ENCODE assay signal across 15 mouse cellular contexts in the genomic region with DNA sequence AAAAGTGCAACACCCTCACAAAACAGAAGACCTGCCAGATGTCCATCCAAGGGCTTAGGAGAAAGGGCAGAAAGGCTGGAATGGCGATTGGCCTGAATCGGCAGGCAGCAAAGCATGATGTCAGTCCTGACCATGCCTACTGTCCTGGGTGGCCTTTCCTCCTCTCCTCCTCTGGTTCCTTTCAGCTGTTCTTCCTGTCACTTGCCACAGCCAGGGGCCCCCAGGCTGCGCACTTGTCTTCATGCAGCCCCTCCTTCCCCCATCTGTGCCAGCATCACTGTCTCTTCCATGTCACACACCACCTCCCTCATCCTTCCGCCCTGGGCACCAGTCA. TPM values are rescaled to one million over a fixed set of nuclear protein-coding genes. Genes with fewer than 3 reads are reported as not detected.
A peak's percentile ranks its signal among the peaks of the same experiment; 100 is the strongest.
DNase-seq lines count a peak whose midpoint lies in the region; ATAC-seq and TF ChIP-seq lines count a peak whose summit lies in the region.
"Had no signal": no experiment of that assay in that cellular context is flagged by ENCODE, and none has a peak within 500 bp of the region (broad histone marks: within the 10 kb centered on the region; RNA-seq: fewer than 3 reads in every experiment).

No protein-coding gene starts in this region.

- no peak overlapping the region for H3K4me3 ChIP-seq in intestine, embryonic 16.5 days (ENCODE audit: low read length)
- H3K4me3 ChIP-seq in intestine, postnatal 0 days (ENCODE audit: low read depth, low read length), result no peak overlapping the region
- H3K4me3 ChIP-seq in midbrain, embryonic 12.5 days, result no peak overlapping the region
- no peak overlapping the region for H3K4me3 ChIP-seq in midbrain, embryonic 13.5 days (replicated peaks)
- H3K4me3 ChIP-seq: embryonic facial prominence, embryonic 13.5 days; hindbrain, embryonic 15.5 days; kidney, embryonic 15.5 days; layer of hippocampus, adult 2 months; limb, embryonic 13.5 days; neural tube, embryonic 13.5 days had no signal

- H3K4me1 ChIP-seq in intestine, embryonic 16.5 days (ENCODE audit: control insufficient read depth, insufficient read depth, low read length), result peaks cover 22% of the 10 kb centered on the region
- H3K4me1 ChIP-seq in intestine, postnatal 0 days (replicated peaks; ENCODE audit: control insufficient read depth, insufficient read depth, low read length), result peaks cover 3% of the 10 kb centered on the region; the same call in 1 of the 2 replicates
- peaks cover 18% of the 10 kb centered on the region for H3K4me1 ChIP-seq in midbrain, embryonic 12.5 days
- peaks cover 16% of the 10 kb centered on the region for H3K4me1 ChIP-seq in midbrain, embryonic 13.5 days (replicated peaks)

- no peaks in the 10 kb centered on the region for H3K27me3 ChIP-seq in intestine, embryonic 16.5 days (replicated peaks; ENCODE audit: control insufficient read depth, insufficient read depth, low read length)
- H3K27me3 ChIP-seq in intestine, postnatal 0 days (replicated peaks; ENCODE audit: control insufficient read depth, insufficient read depth, low read length), result no peaks in the 10 kb centered on the region
- H3K27me3 ChIP-seq in midbrain, embryonic 12.5 days, result no peaks in the 10 kb centered on the region
- no peaks in the 10 kb centered on the region for H3K27me3 ChIP-seq in midbrain, embryonic 13.5 days
- H3K27me3 ChIP-seq: embryonic facial prominence, embryonic 13.5 days; hindbrain, embryonic 15.5 days; kidney, embryonic 15.5 days; limb, embryonic 13.5 days; Patski had no signal

- no peak overlapping the region for H3K4me2 ChIP-seq in intestine, embryonic 16.5 days (ENCODE audit: low read depth, low read length)
- no peak overlapping the region for H3K4me2 ChIP-seq in intestine, postnatal 0 days (replicated peaks; ENCODE audit: low read depth)
- H3K4me2 ChIP-seq in midbrain, embryonic 12.5 days (replicated peaks), result no peak overlapping the region
- no peak overlapping the region for H3K4me2 ChIP-seq in midbrain, embryonic 13.5 days (replicated peaks)
- H3K4me2 ChIP-seq: embryonic facial prominence, embryonic 13.5 days; hindbrain, embryonic 15.5 days; kidney, embryonic 15.5 days; limb, embryonic 13.5 days; neural tube, embryonic 13.5 days had no signal

- no peak for TF ChIP-seq CTCF in intestine, postnatal 0 days (IDR thresholded peaks at IDR 0.05; ENCODE audit: low read depth)

- H3K9ac ChIP-seq in intestine, embryonic 16.5 days (ENCODE audit: low read depth, low read length), result no peak overlapping the region
- no peak overlapping the region for H3K9ac ChIP-seq in intestine, postnatal 0 days (ENCODE audit: low read depth, low read length)
- no peak overlapping the region for H3K9ac ChIP-seq in midbrain, embryonic 12.5 days (replicated peaks)
- no peak overlapping the region for H3K9ac ChIP-seq in midbrain, embryonic 13.5 days (replicated peaks)
- H3K9ac ChIP-seq: embryonic facial prominence, embryonic 13.5 days; hindbrain, embryonic 15.5 days; kidney, embryonic 15.5 days; limb, embryonic 13.5 days; neural tube, embryonic 13.5 days had no signal

- peak; percentile 95 for DNase-seq in heart, adult 11 months
- DNase-seq in heart, postnatal 36 days, result no peak
- DNase-seq in naive thymus-derived CD4-positive, alpha-beta T cell, adult 2 months (ENCODE audit: low read depth), result peak; percentile 5
- DNase-seq in layer of hippocampus, adult 9-11 months, result no peak

- H3K36me3 ChIP-seq in intestine, embryonic 16.5 days (ENCODE audit: control insufficient read depth, insufficient read depth, low read length), result no peaks in the 10 kb centered on the region
- no peaks in the 10 kb centered on the region for H3K36me3 ChIP-seq in intestine, postnatal 0 days (ENCODE audit: control insufficient read depth, insufficient read depth)
- no peaks in the 10 kb centered on the region for H3K36me3 ChIP-seq in midbrain, embryonic 12.5 days
- no peaks in the 10 kb centered on the region for H3K36me3 ChIP-seq in midbrain, embryonic 13.5 days
- H3K36me3 ChIP-seq: embryonic facial prominence, embryonic 13.5 days; hindbrain, embryonic 15.5 days; kidney, embryonic 15.5 days; limb, embryonic 13.5 days; neural tube, embryonic 13.5 days had no signal

- H3K9me3 ChIP-seq in intestine, embryonic 16.5 days (ENCODE audit: control insufficient read depth, low read length), result no peaks in the 10 kb centered on the region
- no peaks in the 10 kb centered on the region for H3K9me3 ChIP-seq in intestine, postnatal 0 days (ENCODE audit: control insufficient read depth)
- no peaks in the 10 kb centered on the region for H3K9me3 ChIP-seq in midbrain, embryonic 12.5 days
- H3K9me3 ChIP-seq in midbrain, embryonic 13.5 days, result no peaks in the 10 kb centered on the region
- H3K9me3 ChIP-seq: embryonic facial prominence, embryonic 13.5 days; hindbrain, embryonic 15.5 days; kidney, embryonic 15.5 days; limb, embryonic 13.5 days; neural tube, embryonic 13.5 days had no signal

- WGBS in intestine, embryonic 16.5 days, result 83% methylated on average over 4 of the region's 4 CpGs
- 94% methylated on average over 4 of the region's 4 CpGs for WGBS in intestine, postnatal 0 days
- WGBS in midbrain, embryonic 12.5 days, result 85% methylated on average over 4 of the region's 4 CpGs
- 92% methylated on average over 4 of the region's 4 CpGs for WGBS in midbrain, embryonic 13.5 days

- ATAC-seq in intestine, embryonic 16.5 days, result peak; percentile 5; the same call in 1 of the 2 replicates
- ATAC-seq in intestine, postnatal 0 days, result no peak
- peak; percentile 16; the same call in 1 of the 2 replicates for ATAC-seq in midbrain, embryonic 12.5 days (ENCODE audit: low FRiP score, low read depth)
- ATAC-seq in midbrain, embryonic 13.5 days, result no peak
- ATAC-seq: Patski had no signal

- intact Hi-C loops in heart, postnatal 36 days (cut with DNase I), result loop anchor here (1.0 kb wide), 4 partner anchors 28 to 121 kb away; no protein-coding TSS in a partner anchor

- no peak overlapping the region for H3K27ac ChIP-seq in intestine, embryonic 16.5 days (ENCODE audit: low read length)
- no peak overlapping the region for H3K27ac ChIP-seq in intestine, postnatal 0 days (ENCODE audit: low read depth, low read length)
- H3K27ac ChIP-seq in midbrain, embryonic 12.5 days (replicated peaks), result no peak overlapping the region
- no peak overlapping the region for H3K27ac ChIP-seq in midbrain, embryonic 13.5 days

RNA-seq across cellular contexts. Expression of a gene that starts 51.6 kb away (rescaled TPM):
- total RNA-seq in heart, postnatal 36 days (2021), result 100 to 1,000 TPM in 1 of 2 experiments, 10 to 100 TPM in 1; 80.9 to 113 TPM
- 89.1 and 94.1 TPM in 2 replicates for polyA plus RNA-seq in intestine, embryonic 16.5 days (2015; fragmentation: Nextera tagmentation; extraction: Ambion mirVana)
- polyA plus RNA-seq in intestine, postnatal 0 days (2015; fragmentation: Nextera tagmentation; extraction: Ambion mirVana), result 49.8 and 55.5 TPM in 2 replicates
- polyA plus RNA-seq in midbrain, embryonic 12.5 days (2016; fragmentation: Nextera tagmentation; extraction: Ambion mirVana), result 36.1 and 39.0 TPM in 2 replicates
- 24.0 and 29.3 TPM in 2 replicates for polyA plus RNA-seq in midbrain, embryonic 13.5 days (2015; fragmentation: Nextera tagmentation; extraction: Ambion mirVana)

Comparison
In these comparisons a context has a peak if more than half of its experiments do, and no peak if none do; other contexts are left out.
1. DNase-seq: peak in heart, adult 11 months (single experiment) and naive thymus-derived CD4-positive, alpha-beta T cell, adult 2 months (single experiment); none in heart, postnatal 36 days (0 of 2) and layer of hippocampus, adult 9-11 months (single experiment).
2. ATAC-seq: peak in intestine, embryonic 16.5 days (single experiment) and midbrain, embryonic 12.5 days (single experiment); none in intestine, postnatal 0 days (single experiment) and midbrain, embryonic 13.5 days (single experiment).